Mouse (Mus musculus): ENCODE data around the gene Olfm3. TPM values are rescaled to one million over a fixed set of nuclear protein-coding genes. Genes with fewer than 3 reads are reported as not detected.

Gene Olfm3
- polyA plus RNA-seq, 1 experiment from 2014 or later = 0.02 TPM

DNA sequence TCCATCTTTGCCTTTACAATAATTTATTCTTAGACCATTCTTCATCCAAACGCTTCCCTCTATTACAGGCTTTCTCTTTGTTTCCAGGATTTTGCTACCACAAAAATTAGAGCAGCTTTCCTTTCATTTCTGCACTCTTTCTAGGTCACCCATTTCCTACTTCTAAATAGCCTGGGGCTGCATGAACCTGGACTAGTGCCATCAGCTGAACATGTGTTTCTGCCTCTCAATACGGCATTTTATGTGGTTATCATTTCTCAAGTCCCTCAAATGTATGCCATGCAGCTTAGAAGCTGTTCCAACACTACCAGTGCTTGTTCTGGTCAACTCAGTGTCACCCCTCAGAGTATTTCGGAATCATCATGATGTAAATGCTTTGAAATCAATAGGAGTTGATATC, 191.6 kb downstream of the Olfm3 start:
- Histone ChIP-seq H3K27ac (ENCODE audit: low read length) (no peak overlapping the region), H3K4me2 (ENCODE audit: low read depth, low read length) (no peak overlapping the region), H3K4me3 (ENCODE audit: low read depth, low read length) (no peak overlapping the region), H3K36me3 (ENCODE audit: control insufficient read depth, insufficient read depth) (no peaks in the 10 kb centered on the region), H3K9ac (ENCODE audit: low read depth, low read length) (no peak overlapping the region), H3K27me3 (ENCODE audit: control insufficient read depth, insufficient read depth, low read depth, low read length) (no peaks in the 10 kb centered on the region), H3K9me3 (replicated peaks; ENCODE audit: control insufficient read depth, low read length) (no peaks in the 10 kb centered on the region), H3K4me1 (ENCODE audit: control insufficient read depth, low read depth, low read length) (no peaks in the 10 kb centered on the region)
- no peak for ATAC-seq (ENCODE audit: low read depth)
- WGBS (ENCODE audit: insufficient replicate concordance) = 47% methylated on average over 3 of the region's 3 CpGs

DNA sequence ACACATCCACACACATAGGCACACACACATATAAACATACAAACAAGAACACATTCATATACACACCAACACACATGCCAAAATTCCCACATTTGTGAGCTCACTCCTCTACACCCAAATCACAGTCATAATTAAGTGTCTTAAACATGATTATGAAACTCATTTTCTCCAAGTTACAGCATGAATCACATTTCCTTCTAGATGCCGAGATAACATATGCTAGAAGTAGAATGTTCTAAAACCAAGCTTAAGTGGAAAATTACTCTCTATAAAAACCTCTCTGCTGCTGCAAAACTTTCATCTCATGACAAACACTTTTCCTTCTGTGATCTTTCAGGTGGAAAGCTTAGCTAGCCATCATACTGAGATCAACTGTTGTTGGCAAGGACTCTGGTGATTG, 195.7 kb downstream of the Olfm3 start:
- Histone ChIP-seq H3K4me2 (ENCODE audit: low read depth, low read length) (no peak overlapping the region), H3K9ac (ENCODE audit: low read depth, low read length) (no peak overlapping the region), H3K36me3 (ENCODE audit: control insufficient read depth, insufficient read depth) (no peaks in the 10 kb centered on the region), H3K9me3 (replicated peaks; ENCODE audit: control insufficient read depth, low read length) (no peaks in the 10 kb centered on the region), H3K27ac (ENCODE audit: low read length) (no peak overlapping the region), H3K27me3 (ENCODE audit: control insufficient read depth, insufficient read depth, low read depth, low read length) (no peaks in the 10 kb centered on the region), H3K4me1 (ENCODE audit: control insufficient read depth, low read depth, low read length) (no peaks in the 10 kb centered on the region), H3K4me3 (ENCODE audit: low read depth, low read length) (no peak overlapping the region)
- WGBS (ENCODE audit: insufficient replicate concordance) = 70% methylated on average over 1 of the region's 1 CpGs
- no peak for ATAC-seq (ENCODE audit: low read depth)

DNA sequence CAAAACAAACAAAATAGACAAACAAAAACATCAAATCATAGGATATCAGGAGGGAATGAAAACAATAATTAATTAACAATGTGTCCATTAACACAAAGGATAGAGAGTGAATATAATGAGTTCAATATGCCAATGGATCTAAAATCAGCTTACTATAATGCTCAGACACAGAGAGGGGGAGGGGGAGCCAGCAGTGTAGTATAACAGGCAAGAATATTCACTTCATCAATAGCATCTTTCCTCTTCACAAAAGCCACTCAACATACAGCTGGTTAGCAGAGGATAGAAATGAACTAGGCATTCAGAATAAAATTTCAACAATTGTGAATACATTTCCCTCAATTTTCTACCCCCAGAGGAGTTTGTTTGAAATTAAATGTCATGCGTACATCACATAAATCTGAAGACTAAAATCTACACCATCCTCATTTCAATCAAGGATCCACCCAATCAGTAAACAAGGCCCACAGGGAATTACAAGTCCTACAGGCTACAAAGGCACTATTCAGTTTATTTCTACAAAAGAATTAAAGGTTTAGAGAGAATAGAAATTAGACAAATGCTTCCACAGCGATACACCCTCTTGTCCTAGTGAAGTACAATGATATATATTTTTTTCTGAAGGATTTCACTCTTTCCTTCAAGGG, 200.4 kb downstream of the Olfm3 start:
- no peak for ATAC-seq (ENCODE audit: low read depth)
- Histone ChIP-seq H3K9ac (ENCODE audit: low read depth, low read length) (no peak overlapping the region), H3K27me3 (ENCODE audit: control insufficient read depth, insufficient read depth, low read depth, low read length) (no peaks in the 10 kb centered on the region), H3K36me3 (ENCODE audit: control insufficient read depth, insufficient read depth) (no peaks in the 10 kb centered on the region), H3K9me3 (replicated peaks; ENCODE audit: control insufficient read depth, low read length) (no peaks in the 10 kb centered on the region), H3K4me3 (ENCODE audit: low read depth, low read length) (no peak overlapping the region), H3K4me1 (ENCODE audit: control insufficient read depth, low read depth, low read length) (no peaks in the 10 kb centered on the region), H3K4me2 (ENCODE audit: low read depth, low read length) (no peak overlapping the region), H3K27ac (ENCODE audit: low read length) (no peak overlapping the region)
- 59% methylated on average over 2 of the region's 2 CpGs for WGBS (ENCODE audit: insufficient replicate concordance)

DNA sequence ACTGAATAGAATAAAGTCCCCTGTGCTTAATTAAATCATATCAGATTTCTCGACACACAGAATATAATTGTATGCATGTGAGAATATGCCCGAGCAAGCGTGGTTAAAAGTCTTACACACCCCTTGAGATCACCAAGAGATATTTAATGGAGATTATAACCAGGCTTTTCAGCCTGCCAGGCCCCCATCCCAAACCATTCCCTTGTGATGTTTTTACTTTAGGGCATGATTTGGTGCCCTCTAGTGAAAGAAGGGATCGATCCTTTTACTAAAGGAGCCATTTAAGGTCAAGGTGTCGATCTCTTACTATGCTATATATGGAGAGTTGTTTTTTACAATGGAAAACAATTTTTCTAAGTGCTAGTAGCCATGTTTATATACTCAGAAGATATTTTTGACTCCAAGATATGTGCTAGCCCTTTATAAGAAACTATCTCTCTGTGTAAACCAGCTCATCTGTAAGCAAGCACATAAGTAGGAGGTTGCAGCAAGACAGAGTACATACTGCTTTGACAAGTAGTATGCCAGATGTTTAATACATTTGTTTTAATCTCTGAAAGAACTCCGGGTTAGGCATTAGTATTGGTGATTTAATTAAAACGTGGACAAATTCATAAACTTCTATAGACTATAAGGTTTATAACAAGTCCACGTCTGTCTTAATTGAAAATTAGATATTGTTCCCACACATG, 201.1 kb downstream of the Olfm3 start:
- H3K27ac ChIP-seq (ENCODE audit: low read length) = no peak overlapping the region

DNA sequence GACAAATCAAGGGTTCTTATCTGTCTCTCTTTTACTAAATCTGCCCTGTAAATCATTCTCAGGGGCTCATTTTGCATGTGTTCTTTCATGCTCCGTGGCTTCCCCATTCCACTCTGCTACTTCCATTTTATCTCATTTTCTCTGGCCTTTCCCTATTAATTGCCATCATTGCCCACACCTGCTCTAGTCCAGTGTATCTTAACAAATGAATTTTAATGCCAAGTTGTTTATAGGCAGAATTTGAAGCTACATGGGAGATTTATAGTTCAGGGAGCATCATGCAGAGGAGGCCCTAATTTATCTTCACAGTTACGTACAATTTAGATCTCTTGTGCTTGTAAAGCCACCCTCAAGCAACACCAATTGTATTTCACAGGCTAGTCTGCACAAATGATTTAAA, 241.8 kb downstream of the Olfm3 start:
- Histone ChIP-seq H3K4me1 (ENCODE audit: control insufficient read depth, low read depth, low read length) (no peaks in the 10 kb centered on the region), H3K9me3 (replicated peaks; ENCODE audit: control insufficient read depth, low read length) (no peaks in the 10 kb centered on the region), H3K4me3 (ENCODE audit: low read depth, low read length) (no peak overlapping the region), H3K9ac (ENCODE audit: low read depth, low read length) (no peak overlapping the region), H3K27me3 (ENCODE audit: control insufficient read depth, insufficient read depth, low read depth, low read length) (no peaks in the 10 kb centered on the region), H3K36me3 (ENCODE audit: control insufficient read depth, insufficient read depth) (no peaks in the 10 kb centered on the region), H3K4me2 (ENCODE audit: low read depth, low read length) (no peak overlapping the region), H3K27ac (ENCODE audit: low read length) (no peak overlapping the region)
- 57% methylated on average over 2 of the region's 2 CpGs for WGBS (ENCODE audit: insufficient replicate concordance)
- ATAC-seq (ENCODE audit: low read depth) = no peak

More for the DNA sequence above, 201.1 kb downstream of the Olfm3 start:
- H3K9ac ChIP-seq (ENCODE audit: low read depth, low read length) = no peak overlapping the region
- no peak overlapping the region for H3K4me2 ChIP-seq (ENCODE audit: low read depth, low read length)
- WGBS (ENCODE audit: insufficient replicate concordance) = 34% methylated on average over 8 of the region's 8 CpGs
- ATAC-seq (ENCODE audit: low read depth) = no peak
- H3K36me3 ChIP-seq (ENCODE audit: control insufficient read depth, insufficient read depth) = no peaks in the 10 kb centered on the region
- no peaks in the 10 kb centered on the region for H3K4me1 ChIP-seq (ENCODE audit: control insufficient read depth, low read depth, low read length)
- no peak overlapping the region for H3K4me3 ChIP-seq (ENCODE audit: low read depth, low read length)
- H3K27me3 ChIP-seq (ENCODE audit: control insufficient read depth, insufficient read depth, low read depth, low read length) = no peaks in the 10 kb centered on the region
- H3K9me3 ChIP-seq (replicated peaks; ENCODE audit: control insufficient read depth, low read length) = no peaks in the 10 kb centered on the region

DNA sequence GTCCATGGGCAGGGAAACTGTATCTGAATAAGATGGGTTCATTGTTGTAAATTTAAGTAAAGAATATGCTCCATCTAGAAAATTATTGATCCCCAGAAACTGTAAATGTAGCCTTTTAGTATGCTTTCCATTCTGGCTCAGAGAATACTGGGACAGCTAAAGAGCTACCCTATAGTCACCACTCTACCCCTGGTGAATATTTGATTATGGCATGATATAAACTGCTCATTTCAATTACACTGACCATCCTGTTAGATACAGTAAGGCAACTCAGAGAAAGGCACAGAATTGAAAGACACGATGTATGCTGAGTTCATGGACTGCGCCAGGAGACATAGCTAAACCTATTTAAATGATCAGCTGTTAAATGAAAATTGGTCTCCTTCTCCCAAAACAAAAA, 242.4 kb downstream of the Olfm3 start:
- Histone ChIP-seq H3K36me3 (ENCODE audit: control insufficient read depth, insufficient read depth) (no peaks in the 10 kb centered on the region), H3K4me2 (ENCODE audit: low read depth, low read length) (no peak overlapping the region), H3K9me3 (replicated peaks; ENCODE audit: control insufficient read depth, low read length) (no peaks in the 10 kb centered on the region), H3K27me3 (ENCODE audit: control insufficient read depth, insufficient read depth, low read depth, low read length) (no peaks in the 10 kb centered on the region), H3K9ac (ENCODE audit: low read depth, low read length) (no peak overlapping the region), H3K4me1 (ENCODE audit: control insufficient read depth, low read depth, low read length) (no peaks in the 10 kb centered on the region), H3K27ac (ENCODE audit: low read length) (no peak overlapping the region), H3K4me3 (ENCODE audit: low read depth, low read length) (no peak overlapping the region)
- ATAC-seq (ENCODE audit: low read depth) = no peak
- WGBS (ENCODE audit: insufficient replicate concordance) = 69% methylated on average over 2 of the region's 2 CpGs

DNA sequence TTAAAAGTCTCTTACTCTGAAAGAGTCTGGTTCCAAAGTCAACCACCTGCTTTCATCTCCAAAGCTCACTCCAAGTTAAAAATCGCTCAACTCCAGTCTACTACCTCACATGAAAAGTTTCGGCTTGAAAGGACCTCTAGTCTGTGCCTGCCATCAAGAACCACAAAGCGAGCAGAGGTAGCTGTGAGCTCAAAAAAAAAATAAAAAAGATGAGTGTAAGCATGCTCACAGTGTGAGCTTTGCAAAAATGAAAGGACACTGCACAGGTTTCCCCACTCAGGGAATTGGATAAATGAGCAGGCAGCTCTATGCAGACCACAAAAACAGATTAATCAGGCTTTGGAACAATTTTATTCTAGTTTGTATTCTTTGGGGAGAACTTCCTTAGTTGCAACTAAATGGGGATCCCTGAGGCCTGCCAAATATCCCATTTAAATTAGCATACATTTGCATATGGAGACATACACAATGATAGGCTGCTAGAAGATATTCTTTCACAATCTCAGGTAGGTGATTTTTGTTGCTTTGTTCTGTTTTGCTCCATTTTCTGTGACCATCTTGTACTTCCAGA, 255.1 kb downstream of the Olfm3 start:
- H3K36me3 ChIP-seq (ENCODE audit: control insufficient read depth, insufficient read depth) = no peaks in the 10 kb centered on the region
- H3K4me2 ChIP-seq (ENCODE audit: low read depth, low read length) = no peak overlapping the region
- no peak overlapping the region for H3K27ac ChIP-seq (ENCODE audit: low read length)
- H3K27me3 ChIP-seq (ENCODE audit: control insufficient read depth, insufficient read depth, low read depth, low read length) = no peaks in the 10 kb centered on the region
- H3K9me3 ChIP-seq (replicated peaks; ENCODE audit: control insufficient read depth, low read length) = no peaks in the 10 kb centered on the region
- no peak for ATAC-seq (ENCODE audit: low read depth)
- H3K4me3 ChIP-seq (ENCODE audit: low read depth, low read length) = no peak overlapping the region
- no peak overlapping the region for H3K9ac ChIP-seq (ENCODE audit: low read depth, low read length)
- WGBS (ENCODE audit: insufficient replicate concordance) = 58% methylated on average over 3 of the region's 3 CpGs
- H3K4me1 ChIP-seq (ENCODE audit: control insufficient read depth, low read depth, low read length) = no peaks in the 10 kb centered on the region

DNA sequence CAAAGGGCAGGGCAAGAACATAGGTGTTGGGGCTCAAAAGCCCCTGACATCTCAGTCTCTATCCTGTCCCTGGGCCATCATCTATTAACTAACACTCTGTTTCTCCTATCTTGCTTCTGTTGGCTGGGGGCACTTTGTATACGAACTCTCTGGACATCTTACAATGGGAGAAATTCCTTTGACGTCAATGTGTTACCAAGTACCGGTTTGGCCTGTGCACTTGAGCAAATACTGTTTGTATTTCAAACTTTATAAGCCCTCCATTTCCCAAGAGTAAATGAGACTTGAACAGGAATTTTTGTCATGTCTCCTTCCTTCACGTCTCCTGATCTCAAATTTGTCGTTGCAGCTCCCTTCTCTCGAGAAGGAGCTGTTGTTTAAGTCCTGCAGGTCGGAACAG, 270.7 kb downstream of the Olfm3 start:
- H3K4me1 ChIP-seq (ENCODE audit: control insufficient read depth, low read depth, low read length) = no peaks in the 10 kb centered on the region
- no peak overlapping the region for H3K9ac ChIP-seq (ENCODE audit: low read depth, low read length)
- H3K9me3 ChIP-seq (replicated peaks; ENCODE audit: control insufficient read depth, low read length) = no peaks in the 10 kb centered on the region
- 71% methylated on average over 7 of the region's 7 CpGs for WGBS (ENCODE audit: insufficient replicate concordance)
- ATAC-seq (ENCODE audit: low read depth) = no peak
- no peak overlapping the region for H3K4me3 ChIP-seq (ENCODE audit: low read depth, low read length)
- no peak overlapping the region for H3K27ac ChIP-seq (ENCODE audit: low read length)
- no peak overlapping the region for H3K4me2 ChIP-seq (ENCODE audit: low read depth, low read length)
- no peaks in the 10 kb centered on the region for H3K36me3 ChIP-seq (ENCODE audit: control insufficient read depth, insufficient read depth)
- no peaks in the 10 kb centered on the region for H3K27me3 ChIP-seq (ENCODE audit: control insufficient read depth, insufficient read depth, low read depth, low read length)

Data from liver, embryonic 16.5 days (tissue).